Mouse (Mus musculus): Measurements from ENCODE around the gene Rnf149.
"Not testable (repeated sequence)": the region's sequence is repeated elsewhere in the genome, so short reads cannot be mapped to it uniquely, and the experiment has no call there.

Gene Rnf149

GRCm38 (mm10) chr1:39577253-39577705 is at the start of gene Rnf149:
TSS of gene Rnf149 (minus strand) at chr1:39577405.
- peak; percentile 98 for DNase-seq (ENCODE audit: low spot score)

- DNase-seq (ENCODE audit: low spot score): no peak
Measured at GRCm38 (mm10) chr1:39625491-39625890, 48.3 kb upstream of the Rnf149 start.

GRCm38 (mm10) chr1:39623729-39624128 is 46.5 kb upstream of the Rnf149 start:
- DNase-seq (ENCODE audit: low spot score): no peak

GRCm38 (mm10) chr1:39623106-39623505 is 45.9 kb upstream of the Rnf149 start:
- no peak for DNase-seq (ENCODE audit: low spot score)

GRCm38 (mm10) chr1:39618524-39618923 is 41.3 kb upstream of the Rnf149 start:
- no peak for DNase-seq (ENCODE audit: low spot score)

GRCm38 (mm10) chr1:39615526-39615925 is 38.3 kb upstream of the Rnf149 start:
- no peak for DNase-seq (ENCODE audit: low spot score)

- DNase-seq (ENCODE audit: low spot score): peak; percentile 25
Measured at GRCm38 (mm10) chr1:39614462-39615279, 37.5 kb upstream of the Rnf149 start.

GRCm38 (mm10) chr1:39613061-39613460 is 35.9 kb upstream of the Rnf149 start:
- DNase-seq (ENCODE audit: low spot score): no peak

GRCm38 (mm10) chr1:39612491-39612890 is 35.3 kb upstream of the Rnf149 start:
- no peak for DNase-seq (ENCODE audit: low spot score)

- no peak for DNase-seq (ENCODE audit: low spot score)
Measured at GRCm38 (mm10) chr1:39608534-39608933, 31.3 kb upstream of the Rnf149 start.

GRCm38 (mm10) chr1:39602477-39602876 is 25.3 kb upstream of the Rnf149 start:
- no peak for DNase-seq (ENCODE audit: low spot score)

GRCm38 (mm10) chr1:39598726-39599125 is 21.5 kb upstream of the Rnf149 start:
- DNase-seq (ENCODE audit: low spot score): peak; percentile 12

- not testable (repeated sequence) for DNase-seq (ENCODE audit: low spot score)
Measured at GRCm38 (mm10) chr1:39597135-39597534, 19.9 kb upstream of the Rnf149 start.

GRCm38 (mm10) chr1:39593836-39594235 is 16.6 kb upstream of the Rnf149 start:
- DNase-seq (ENCODE audit: low spot score): no peak

GRCm38 (mm10) chr1:39592090-39592489 is 14.9 kb upstream of the Rnf149 start:
- DNase-seq (ENCODE audit: low spot score): no peak

GRCm38 (mm10) chr1:39591557-39591956 is 14.4 kb upstream of the Rnf149 start:
- DNase-seq (ENCODE audit: low spot score): not testable (repeated sequence)

- DNase-seq (ENCODE audit: low spot score): no peak
Measured at GRCm38 (mm10) chr1:39590193-39590592, 13.0 kb upstream of the Rnf149 start.

GRCm38 (mm10) chr1:39585416-39585815 is 8.2 kb upstream of the Rnf149 start:
- DNase-seq (ENCODE audit: low spot score): no peak

- no peak for DNase-seq (ENCODE audit: low spot score)
Measured at GRCm38 (mm10) chr1:39583173-39583572, 6.0 kb upstream of the Rnf149 start.

GRCm38 (mm10) chr1:39581215-39581614 is 4.0 kb upstream of the Rnf149 start:
- DNase-seq (ENCODE audit: low spot score): no peak

GRCm38 (mm10) chr1:39579139-39579538 is 1.9 kb upstream of the Rnf149 start:
- DNase-seq (ENCODE audit: low spot score): no peak

- no peak for DNase-seq (ENCODE audit: low spot score)
Measured at GRCm38 (mm10) chr1:39578446-39578845, 1.2 kb upstream of the Rnf149 start.

GRCm38 (mm10) chr1:39576431-39577243 is 568 bp downstream of the Rnf149 start:
- DNase-seq (ENCODE audit: low spot score): peak; percentile 57
